Mouse (Mus musculus): ENCODE measurements around the gene Frmd4a. TPM values are rescaled to one million over a fixed set of nuclear protein-coding genes. Genes with fewer than 3 reads are reported as not detected.

Gene Frmd4a
- polyA plus RNA-seq, 1 experiment from 2014 or later, result 28.8 TPM

GRCm38 (mm10) chr2:4301256-4301655 is 283.7 kb downstream of the Frmd4a start:
- H3K4me1 ChIP-seq (ENCODE audit: control insufficient read depth, insufficient read depth, low read length), result peaks cover 24% of the 10 kb centered on the region

GRCm38 (mm10) chr2:4301692-4302091 is 284.2 kb downstream of the Frmd4a start:
- Histone ChIP-seq H3K27ac (ENCODE audit: low read depth, low read length) (peak overlapping the region; percentile 89), H3K36me3 (ENCODE audit: control insufficient read depth, insufficient read depth, low read length) (no peaks in the 10 kb centered on the region), H3K4me3 (ENCODE audit: low read depth, low read length) (peak overlapping the region; percentile 42), H3K4me1 (ENCODE audit: control insufficient read depth, insufficient read depth, low read length) (peaks cover 24% of the 10 kb centered on the region), H3K27me3 (ENCODE audit: control insufficient read depth, insufficient read depth, low read length) (no peaks in the 10 kb centered on the region), H3K9ac (ENCODE audit: low read depth, low read length) (peak overlapping the region; percentile 76), H3K9me3 (replicated peaks; ENCODE audit: control insufficient read depth, low read length) (no peaks in the 10 kb centered on the region), H3K4me2 (peak overlapping the region; percentile 65)
- ATAC-seq (replicated peaks; ENCODE audit: insufficient number of reproducible peaks, low FRiP score, low TSS enrichment), result no peak
- 36% methylated on average over 7 of the region's 7 CpGs for whole genome bisulfite sequencing (ENCODE audit: insufficient replicate concordance)

More at GRCm38 (mm10) chr2:4301256-4301655, 283.7 kb downstream of the Frmd4a start:
- peak overlapping the region; percentile 65 for H3K4me2 ChIP-seq
- no peaks in the 10 kb centered on the region for H3K36me3 ChIP-seq (ENCODE audit: control insufficient read depth, insufficient read depth, low read length)
- 8% methylated on average over 5 of the region's 6 CpGs for WGBS (ENCODE audit: insufficient replicate concordance)
- no peaks in the 10 kb centered on the region for H3K9me3 ChIP-seq (replicated peaks; ENCODE audit: control insufficient read depth, low read length)
- H3K9ac ChIP-seq (ENCODE audit: low read depth, low read length), result peak overlapping the region; percentile 76
- H3K27ac ChIP-seq (ENCODE audit: low read depth, low read length), result peak overlapping the region; percentile 89
- ATAC-seq (replicated peaks; ENCODE audit: insufficient number of reproducible peaks, low FRiP score, low TSS enrichment), result no peak
- no peaks in the 10 kb centered on the region for H3K27me3 ChIP-seq (ENCODE audit: control insufficient read depth, insufficient read depth, low read length)
- H3K4me3 ChIP-seq (ENCODE audit: low read depth, low read length), result peak overlapping the region; percentile 42

GRCm38 (mm10) chr2:4302119-4302518 is 284.6 kb downstream of the Frmd4a start:
- H3K4me1 ChIP-seq (ENCODE audit: control insufficient read depth, insufficient read depth, low read length), result peaks cover 24% of the 10 kb centered on the region
- peak overlapping the region; percentile 89 for H3K27ac ChIP-seq (ENCODE audit: low read depth, low read length)
- H3K9me3 ChIP-seq (replicated peaks; ENCODE audit: control insufficient read depth, low read length), result no peaks in the 10 kb centered on the region
- ATAC-seq (replicated peaks; ENCODE audit: insufficient number of reproducible peaks, low FRiP score, low TSS enrichment), result no peak
- peak overlapping the region; percentile 76; the same call in 1 of the 2 replicates for H3K9ac ChIP-seq (ENCODE audit: low read depth, low read length)
- no peaks in the 10 kb centered on the region for H3K36me3 ChIP-seq (ENCODE audit: control insufficient read depth, insufficient read depth, low read length)
- no peaks in the 10 kb centered on the region for H3K27me3 ChIP-seq (ENCODE audit: control insufficient read depth, insufficient read depth, low read length)
- H3K4me3 ChIP-seq (ENCODE audit: low read depth, low read length), result peak overlapping the region; percentile 42; the same call in 1 of the 2 replicates
- H3K4me2 ChIP-seq, result peak overlapping the region; percentile 65
- 81% methylated on average over 3 of the region's 3 CpGs for WGBS (ENCODE audit: insufficient replicate concordance)

- no peak overlapping the region for H3K27ac ChIP-seq (ENCODE audit: low read depth, low read length)
- no peak for ATAC-seq (replicated peaks; ENCODE audit: insufficient number of reproducible peaks, low FRiP score, low TSS enrichment)
- no peak overlapping the region for H3K4me3 ChIP-seq (ENCODE audit: low read depth, low read length)
- H3K9me3 ChIP-seq (replicated peaks; ENCODE audit: control insufficient read depth, low read length), result no peaks in the 10 kb centered on the region; the same call in 1 of the 2 replicates
- 78% methylated on average over 6 of the region's 6 CpGs for WGBS (ENCODE audit: insufficient replicate concordance)
- peaks cover 2% of the 10 kb centered on the region; the same call in 1 of the 2 replicates for H3K36me3 ChIP-seq (ENCODE audit: control insufficient read depth, insufficient read depth, low read length)
- H3K27me3 ChIP-seq (ENCODE audit: control insufficient read depth, insufficient read depth, low read length), result no peaks in the 10 kb centered on the region
- no peak overlapping the region for H3K9ac ChIP-seq (ENCODE audit: low read depth, low read length)
- H3K4me2 ChIP-seq, result no peak overlapping the region
- no peaks in the 10 kb centered on the region for H3K4me1 ChIP-seq (ENCODE audit: control insufficient read depth, insufficient read depth, low read length)
Measured at GRCm38 (mm10) chr2:4307076-4307475, 289.6 kb downstream of the Frmd4a start.

GRCm38 (mm10) chr2:4314545-4314944 is 297.0 kb downstream of the Frmd4a start:
- Histone ChIP-seq H3K4me3 (ENCODE audit: low read depth, low read length) (no peak overlapping the region), H3K9ac (ENCODE audit: low read depth, low read length) (no peak overlapping the region), H3K4me1 (ENCODE audit: control insufficient read depth, insufficient read depth, low read length) (0 out of 2 replicates have a peak, but pooled peaks cover 2% of the 10 kb centered on the region), H3K36me3 (ENCODE audit: control insufficient read depth, insufficient read depth, low read length) (no peaks in the 10 kb centered on the region), H3K4me2 (no peak overlapping the region), H3K27me3 (ENCODE audit: control insufficient read depth, insufficient read depth, low read length) (no peaks in the 10 kb centered on the region), H3K9me3 (replicated peaks; ENCODE audit: control insufficient read depth, low read length) (no peaks in the 10 kb centered on the region), H3K27ac (ENCODE audit: low read depth, low read length) (no peak overlapping the region)
- 74% methylated on average over 5 of the region's 5 CpGs for WGBS (ENCODE audit: insufficient replicate concordance)
- no peak for ATAC-seq (replicated peaks; ENCODE audit: insufficient number of reproducible peaks, low FRiP score, low TSS enrichment)

- no peaks in the 10 kb centered on the region for H3K36me3 ChIP-seq (ENCODE audit: control insufficient read depth, insufficient read depth, low read length)
- H3K9me3 ChIP-seq (replicated peaks; ENCODE audit: control insufficient read depth, low read length), result no peaks in the 10 kb centered on the region
- H3K4me1 ChIP-seq (ENCODE audit: control insufficient read depth, insufficient read depth, low read length), result 0 out of 2 replicates have a peak, but pooled peaks cover 2% of the 10 kb centered on the region
- no peak overlapping the region for H3K27ac ChIP-seq (ENCODE audit: low read depth, low read length)
- no peak overlapping the region for H3K9ac ChIP-seq (ENCODE audit: low read depth, low read length)
- no peak for ATAC-seq (replicated peaks; ENCODE audit: insufficient number of reproducible peaks, low FRiP score, low TSS enrichment)
- 56% methylated on average over 2 of the region's 2 CpGs for WGBS (ENCODE audit: insufficient replicate concordance)
- H3K4me3 ChIP-seq (ENCODE audit: low read depth, low read length), result no peak overlapping the region
- H3K4me2 ChIP-seq, result no peak overlapping the region
- H3K27me3 ChIP-seq (ENCODE audit: control insufficient read depth, insufficient read depth, low read length), result no peaks in the 10 kb centered on the region
Measured at GRCm38 (mm10) chr2:4316589-4316988, 299.1 kb downstream of the Frmd4a start.

GRCm38 (mm10) chr2:4318134-4318533 is 300.6 kb downstream of the Frmd4a start:
- Histone ChIP-seq H3K4me1 (ENCODE audit: control insufficient read depth, insufficient read depth, low read length) (0 out of 2 replicates have a peak, but pooled peaks cover 2% of the 10 kb centered on the region), H3K4me3 (ENCODE audit: low read depth, low read length) (no peak overlapping the region), H3K36me3 (ENCODE audit: control insufficient read depth, insufficient read depth, low read length) (no peaks in the 10 kb centered on the region), H3K4me2 (no peak overlapping the region), H3K27me3 (ENCODE audit: control insufficient read depth, insufficient read depth, low read length) (no peaks in the 10 kb centered on the region), H3K9me3 (replicated peaks; ENCODE audit: control insufficient read depth, low read length) (no peaks in the 10 kb centered on the region), H3K27ac (ENCODE audit: low read depth, low read length) (no peak overlapping the region), H3K9ac (ENCODE audit: low read depth, low read length) (no peak overlapping the region)
- WGBS (ENCODE audit: insufficient replicate concordance), result 62% methylated on average over 4 of the region's 4 CpGs
- no peak for ATAC-seq (replicated peaks; ENCODE audit: insufficient number of reproducible peaks, low FRiP score, low TSS enrichment)

GRCm38 (mm10) chr2:4326241-4327010 is 308.9 kb downstream of the Frmd4a start:
- no peak for ATAC-seq (replicated peaks; ENCODE audit: insufficient number of reproducible peaks, low FRiP score, low TSS enrichment)
- H3K9me3 ChIP-seq (replicated peaks; ENCODE audit: control insufficient read depth, low read length), result no peaks in the 10 kb centered on the region
- no peak overlapping the region for H3K4me2 ChIP-seq
- peaks cover 10% of the 10 kb centered on the region for H3K4me1 ChIP-seq (ENCODE audit: control insufficient read depth, insufficient read depth, low read length)
- no peaks in the 10 kb centered on the region for H3K27me3 ChIP-seq (ENCODE audit: control insufficient read depth, insufficient read depth, low read length)
- no peak overlapping the region for H3K4me3 ChIP-seq (ENCODE audit: low read depth, low read length)
- 42% methylated on average over 9 of the region's 9 CpGs for WGBS (ENCODE audit: insufficient replicate concordance)
- peak overlapping the region; percentile 35; the same call in 1 of the 2 replicates for H3K27ac ChIP-seq (ENCODE audit: low read depth, low read length)
- H3K9ac ChIP-seq (ENCODE audit: low read depth, low read length), result no peak overlapping the region
- H3K36me3 ChIP-seq (ENCODE audit: control insufficient read depth, insufficient read depth, low read length), result no peaks in the 10 kb centered on the region

GRCm38 (mm10) chr2:4327011-4327340 is 309.5 kb downstream of the Frmd4a start:
- Histone ChIP-seq H3K27ac (ENCODE audit: low read depth, low read length) (peak overlapping the region; percentile 35; the same call in 1 of the 2 replicates), H3K9me3 (replicated peaks; ENCODE audit: control insufficient read depth, low read length) (no peaks in the 10 kb centered on the region), H3K4me2 (no peak overlapping the region), H3K4me1 (ENCODE audit: control insufficient read depth, insufficient read depth, low read length) (peaks cover 10% of the 10 kb centered on the region), H3K9ac (ENCODE audit: low read depth, low read length) (no peak overlapping the region), H3K4me3 (ENCODE audit: low read depth, low read length) (no peak overlapping the region), H3K36me3 (ENCODE audit: control insufficient read depth, insufficient read depth, low read length) (no peaks in the 10 kb centered on the region), H3K27me3 (ENCODE audit: control insufficient read depth, insufficient read depth, low read length) (no peaks in the 10 kb centered on the region)
- ATAC-seq (replicated peaks; ENCODE audit: insufficient number of reproducible peaks, low FRiP score, low TSS enrichment), result no peak
- 39% methylated on average over 4 of the region's 4 CpGs for WGBS (ENCODE audit: insufficient replicate concordance)
